Comparison of ENCODE assay signal across 8 mouse cellular contexts in the genomic region with DNA sequence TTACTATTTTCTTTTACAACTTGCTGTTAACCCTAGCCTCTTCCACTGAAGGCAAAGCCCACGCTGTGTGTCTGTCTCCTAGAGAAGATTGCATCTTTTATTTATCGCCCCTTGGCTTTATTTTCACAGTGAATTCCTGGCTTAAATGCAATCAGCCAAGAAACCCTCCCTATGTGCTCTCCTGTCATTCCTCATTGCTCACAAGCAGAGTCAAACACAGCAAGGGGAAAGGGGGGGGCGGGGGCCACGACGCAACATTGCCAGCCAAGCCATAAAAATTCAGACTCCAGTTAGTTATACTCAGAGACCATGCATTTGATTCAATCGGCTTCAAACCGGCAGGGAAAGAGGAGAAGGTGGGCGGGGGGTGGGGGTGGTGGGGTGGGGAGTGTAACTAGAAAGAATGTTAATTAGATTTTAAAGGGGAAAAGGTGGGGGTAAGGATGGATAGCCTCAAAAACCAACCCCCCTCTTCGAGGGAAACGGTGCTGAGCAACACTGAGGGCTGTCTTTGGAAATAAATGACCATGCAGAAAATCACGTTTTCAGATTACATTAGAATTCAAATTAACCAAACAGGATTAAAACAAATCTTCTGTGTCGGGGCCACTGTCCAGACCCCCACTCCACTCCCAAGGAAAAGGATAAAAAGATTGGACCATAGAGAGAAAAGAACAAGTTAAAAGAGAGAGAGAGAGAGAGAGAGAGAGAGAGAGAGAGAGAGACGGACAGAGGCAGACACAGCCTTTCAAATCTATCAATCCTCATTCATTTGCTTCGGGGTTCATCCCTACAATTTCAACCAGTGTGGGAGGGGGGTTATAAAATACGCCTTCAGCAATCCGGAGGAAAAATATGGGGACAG.
DNase-seq lines count a peak whose midpoint lies in the region; ATAC-seq and TF ChIP-seq lines count a peak whose summit lies in the region.

No protein-coding gene starts in this region.

- peaks cover 16% of the 10 kb centered on the region for H3K4me1 ChIP-seq in heart, embryonic 12.5 days (replicated peaks)
- peaks cover 14% of the 10 kb centered on the region for H3K4me1 ChIP-seq in bone marrow macrophage, adult 2 months (ENCODE audit: control insufficient read depth, insufficient read depth, low read length)
- H3K4me1 ChIP-seq in hindbrain, embryonic 13.5 days (replicated peaks): peaks cover 45% of the 10 kb centered on the region
- peaks cover 38% of the 10 kb centered on the region for H3K4me1 ChIP-seq in midbrain, embryonic 15.5 days

- H3K4me3 ChIP-seq in heart, embryonic 12.5 days: peak overlapping the region; percentile 85
- H3K4me3 ChIP-seq in bone marrow macrophage, adult 2 months (ENCODE audit: insufficient read depth, low read length): peak overlapping the region; percentile 100
- H3K4me3 ChIP-seq in hindbrain, embryonic 13.5 days: peak overlapping the region; percentile 98
- peak overlapping the region; percentile 79 for H3K4me3 ChIP-seq in midbrain, embryonic 15.5 days

- no peak overlapping the region for H3K27ac ChIP-seq in heart, embryonic 12.5 days (ENCODE audit: poor library complexity, severe bottlenecking)
- no peak overlapping the region for H3K27ac ChIP-seq in bone marrow macrophage, adult 2 months (ENCODE audit: insufficient read depth, low read depth, low read length)
- peak overlapping the region; percentile 99 for H3K27ac ChIP-seq in hindbrain, embryonic 13.5 days
- H3K27ac ChIP-seq in midbrain, embryonic 15.5 days: peak overlapping the region; percentile 98

- H3K27me3 ChIP-seq in heart, embryonic 12.5 days (replicated peaks): peaks cover 1% of the 10 kb centered on the region
- H3K27me3 ChIP-seq in hindbrain, embryonic 13.5 days: no peaks in the 10 kb centered on the region
- no peaks in the 10 kb centered on the region for H3K27me3 ChIP-seq in midbrain, embryonic 15.5 days (replicated peaks)

- H3K9me3 ChIP-seq in heart, embryonic 12.5 days (replicated peaks): no peaks in the 10 kb centered on the region
- no peaks in the 10 kb centered on the region for H3K9me3 ChIP-seq in hindbrain, embryonic 13.5 days
- no peaks in the 10 kb centered on the region for H3K9me3 ChIP-seq in midbrain, embryonic 15.5 days

- no peak for TF ChIP-seq POLR2A in bone marrow macrophage, adult 2 months (IDR thresholded peaks at IDR 0.05; ENCODE audit: borderline replicate concordance, low read depth, low read length)

- H3K9ac ChIP-seq in heart, embryonic 12.5 days: peak overlapping the region; percentile 88
- H3K9ac ChIP-seq in hindbrain, embryonic 13.5 days: peak overlapping the region; percentile 99
- H3K9ac ChIP-seq in midbrain, embryonic 15.5 days: peak overlapping the region; percentile 86

- TF ChIP-seq CTCF in bone marrow macrophage, adult 2 months (IDR thresholded peaks at IDR 0.05; ENCODE audit: low read depth, low read length): no peak

- WGBS in heart, embryonic 12.5 days: 2% methylated on average over 16 of the region's 16 CpGs
- WGBS in hindbrain, embryonic 13.5 days: under 1% methylated on average over 16 of the region's 16 CpGs
- WGBS in midbrain, embryonic 15.5 days: under 1% methylated on average over 16 of the region's 16 CpGs

- peak overlapping the region; percentile 82 for H3K4me2 ChIP-seq in heart, embryonic 12.5 days
- H3K4me2 ChIP-seq in hindbrain, embryonic 13.5 days: peak overlapping the region; percentile 70
- H3K4me2 ChIP-seq in midbrain, embryonic 15.5 days: peak overlapping the region; percentile 72

- ATAC-seq in heart, embryonic 12.5 days (ENCODE audit: insufficient number of reproducible peaks, low FRiP score): no peak
- no peak for ATAC-seq in hindbrain, embryonic 13.5 days (ENCODE audit: low FRiP score)
- ATAC-seq in midbrain, embryonic 15.5 days (replicated peaks): no peak

- no peak for DNase-seq in heart, postnatal 4 days
- DNase-seq in left cerebral cortex, adult 9 months (ENCODE audit: low spot score in 2 of 2): no peak
- DNase-seq in adrenal gland, adult 8-10 months: no peak
- DNase-seq in right cerebral cortex, adult 18-20 months: no peak

- no peaks in the 10 kb centered on the region for H3K36me3 ChIP-seq in heart, embryonic 12.5 days
- H3K36me3 ChIP-seq in hindbrain, embryonic 13.5 days: no peaks in the 10 kb centered on the region
- no peaks in the 10 kb centered on the region for H3K36me3 ChIP-seq in midbrain, embryonic 15.5 days (replicated peaks)

Comparison
In these comparisons a context has a peak if more than half of its experiments do, and no peak if none do; other contexts are left out.
1. H3K27ac ChIP-seq: peak in hindbrain, embryonic 13.5 days (single experiment) and midbrain, embryonic 15.5 days (single experiment); none in heart, embryonic 12.5 days (single experiment) and bone marrow macrophage, adult 2 months (single experiment).
2. Peak in every context shown above with its lines, with median percentiles within 50 percentile points of each other: H3K4me2 ChIP-seq, H3K4me3 ChIP-seq and H3K9ac ChIP-seq.